Mouse (Mus musculus) ES-E14 (cell line): ENCODE results near the gene Oaz1.

ENCODE experiments used
- CHD2 ChIP-seq: IDR thresholded peaks from 2 replicates; pipeline ENCODE4 v1.6.1; 2014; ENCODE audit warnings: mild to moderate bottlenecking, low read depth, low read length, inconsistent platforms
- HCFC1 ChIP-seq: IDR thresholded peaks from 2 replicates; pipeline ENCODE4 v1.6.1; 2012; ENCODE audit warnings: low read length, inconsistent platforms, borderline replicate concordance; ENCODE audit not compliant: insufficient read depth
- MAFK ChIP-seq: IDR thresholded peaks from 2 replicates; pipeline ENCODE4 v1.6.1; 2014; ENCODE audit warnings: mild to moderate bottlenecking, low read depth, low read length, inconsistent platforms; ENCODE audit not compliant: insufficient read depth
- ZC3H11A ChIP-seq: IDR thresholded peaks from 2 replicates; pipeline ENCODE4 v1.6.1; 2012; ENCODE audit warnings: low read depth, mild to moderate bottlenecking, inconsistent platforms, low read length, borderline replicate concordance
- ZNF384 ChIP-seq: IDR thresholded peaks from 2 replicates; pipeline ENCODE4 v1.6.1; 2012; ENCODE audit warnings: low read depth, low read length, inconsistent platforms

DNA sequence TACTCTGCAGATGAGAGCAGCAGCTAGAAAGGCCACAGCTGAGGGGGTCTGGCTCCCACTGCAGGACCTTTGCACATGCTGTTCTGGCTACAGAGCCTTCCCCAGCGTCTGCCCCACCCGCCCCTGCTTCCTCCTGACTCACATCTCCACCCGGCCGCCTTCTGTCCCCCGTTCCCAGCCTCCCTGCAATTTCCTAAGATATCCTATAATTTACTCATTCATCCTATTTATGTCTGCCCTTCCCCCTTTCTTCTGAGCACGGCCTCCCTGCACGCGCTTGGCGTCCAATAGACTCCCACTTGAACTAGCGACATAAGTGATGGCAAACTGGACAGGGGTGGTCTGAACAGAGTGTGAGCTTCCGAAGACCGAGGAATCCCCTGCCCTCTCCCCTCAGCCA lies 19.3 kb downstream of the Oaz1 start:
- TF ChIP-seq ZC3H11A, result no peak
- no peak for TF ChIP-seq HCFC1
- no peak for TF ChIP-seq ZNF384
- no peak for TF ChIP-seq CHD2
- TF ChIP-seq MAFK, result no peak
